Comparison of ENCODE assay signal across 8 mouse cellular contexts in genomic region chr4:129059922-129060321, GRCm38 (mm10). TPM values are rescaled to one million over a fixed set of nuclear protein-coding genes. Genes with fewer than 3 reads are reported as not detected.
DNase-seq lines count a peak whose midpoint lies in the region; ATAC-seq and TF ChIP-seq lines count a peak whose summit lies in the region.

No protein-coding gene starts in this region.

- H3K9me3 ChIP-seq in kidney, embryonic 14.5 days (ENCODE audit: control insufficient read depth, low read length), result no peaks in the 10 kb centered on the region
- H3K9me3 ChIP-seq in hindbrain, postnatal 0 days (ENCODE audit: low read length), result no peaks in the 10 kb centered on the region
- no peaks in the 10 kb centered on the region for H3K9me3 ChIP-seq in midbrain, embryonic 15.5 days

- peaks cover 9% of the 10 kb centered on the region for H3K4me1 ChIP-seq in kidney, embryonic 14.5 days (ENCODE audit: control insufficient read depth, insufficient read depth, low read length)
- peaks cover 2% of the 10 kb centered on the region for H3K4me1 ChIP-seq in bone marrow, adult 2 months (ENCODE audit: control insufficient read depth, insufficient read depth, low read length)
- H3K4me1 ChIP-seq in hindbrain, postnatal 0 days (ENCODE audit: insufficient read depth, low read length), result peaks cover 13% of the 10 kb centered on the region; the same call in 1 of the 2 replicates
- H3K4me1 ChIP-seq in midbrain, embryonic 15.5 days, result peaks cover 34% of the 10 kb centered on the region

- WGBS in kidney, embryonic 14.5 days, result 24% methylated on average over 4 of the region's 4 CpGs
- WGBS in bone marrow, adult 2 months, result 2% methylated on average over 4 of the region's 4 CpGs
- WGBS in hindbrain, postnatal 0 days, result 55% methylated on average over 4 of the region's 4 CpGs
- WGBS in midbrain, embryonic 15.5 days, result 55% methylated on average over 4 of the region's 4 CpGs

- no peak for TF ChIP-seq POLR2A in bone marrow, adult 2 months (IDR thresholded peaks at IDR 0.05; ENCODE audit: borderline replicate concordance, control insufficient read depth, low read depth, low read length)

- no peak overlapping the region for H3K4me3 ChIP-seq in kidney, embryonic 14.5 days (ENCODE audit: low read length)
- H3K4me3 ChIP-seq in bone marrow, adult 2 months (replicated peaks; ENCODE audit: control insufficient read depth, low read depth, low read length), result peak overlapping the region; percentile 53
- H3K4me3 ChIP-seq in hindbrain, postnatal 0 days (ENCODE audit: low read length), result peak overlapping the region; percentile 80
- peak overlapping the region; percentile 85 for H3K4me3 ChIP-seq in midbrain, embryonic 15.5 days

- H3K27me3 ChIP-seq in kidney, embryonic 14.5 days (ENCODE audit: control insufficient read depth, insufficient read depth, low read length), result no peaks in the 10 kb centered on the region
- H3K27me3 ChIP-seq in hindbrain, postnatal 0 days (ENCODE audit: insufficient read depth, low read length), result no peaks in the 10 kb centered on the region
- H3K27me3 ChIP-seq in midbrain, embryonic 15.5 days (replicated peaks), result no peaks in the 10 kb centered on the region

- no peak overlapping the region for H3K27ac ChIP-seq in kidney, embryonic 14.5 days (ENCODE audit: low read depth, low read length)
- H3K27ac ChIP-seq in bone marrow, adult 2 months (ENCODE audit: control insufficient read depth, insufficient read depth, low read depth, low read length, poor library complexity), result no peak overlapping the region
- H3K27ac ChIP-seq in hindbrain, postnatal 0 days, result no peak overlapping the region
- H3K27ac ChIP-seq in midbrain, embryonic 15.5 days, result no peak overlapping the region

- H3K9ac ChIP-seq in kidney, embryonic 14.5 days (ENCODE audit: low read depth, low read length), result peak overlapping the region; percentile 9; the same call in 1 of the 2 replicates
- H3K9ac ChIP-seq in hindbrain, postnatal 0 days (replicated peaks; ENCODE audit: low read length), result peak overlapping the region; percentile 93
- H3K9ac ChIP-seq in midbrain, embryonic 15.5 days, result peak overlapping the region; percentile 11; the same call in 1 of the 2 replicates

- no peak for ATAC-seq in kidney, embryonic 14.5 days (ENCODE audit: low FRiP score, low TSS enrichment)
- ATAC-seq in hindbrain, postnatal 0 days, result no peak
- no peak for ATAC-seq in midbrain, embryonic 15.5 days (replicated peaks)

- H3K4me2 ChIP-seq in kidney, embryonic 14.5 days (replicated peaks; ENCODE audit: low read depth, low read length), result peak overlapping the region; percentile 100; the same call in 1 of the 2 replicates
- H3K4me2 ChIP-seq in hindbrain, postnatal 0 days (ENCODE audit: low read depth, low read length), result peak overlapping the region; percentile 98
- H3K4me2 ChIP-seq in midbrain, embryonic 15.5 days, result peak overlapping the region; percentile 83

- H3K36me3 ChIP-seq in kidney, embryonic 14.5 days (ENCODE audit: control insufficient read depth, insufficient read depth, low read length), result no peaks in the 10 kb centered on the region
- no peaks in the 10 kb centered on the region for H3K36me3 ChIP-seq in hindbrain, postnatal 0 days (ENCODE audit: insufficient read depth, low read length)
- no peaks in the 10 kb centered on the region for H3K36me3 ChIP-seq in midbrain, embryonic 15.5 days (replicated peaks)

- intact Hi-C loops in left cerebral cortex, postnatal 25 days (cut with DNase I), result no loop called here

- TF ChIP-seq CTCF in bone marrow, adult 2 months (IDR thresholded peaks at IDR 0.05; ENCODE audit: control insufficient read depth, insufficient read depth, low read length), result no peak
- TF ChIP-seq CTCF in hindbrain, postnatal 0 days (IDR thresholded peaks at IDR 0.05; ENCODE audit: low read depth), result no peak

- no peak for DNase-seq in kidney, postnatal 10 days
- DNase-seq in hindbrain, postnatal 0 days (ENCODE audit: low spot score), result no peak
- DNase-seq in ovary, adult 18-20 months (ENCODE audit: low spot score), result no peak
- DNase-seq in left cerebral cortex, postnatal 25 days (ENCODE audit: low spot score in 2 of 2), result no peak
- DNase-seq in embryo, embryonic 10 days (ENCODE audit: low spot score), result no peak

RNA-seq across cellular contexts. Expression of gene Rnf19b, which starts 1.9 kb away (rescaled TPM):
- polyA plus RNA-seq in kidney, embryonic 14.5 days (2014; fragmentation: Nextera tagmentation; extraction: Ambion mirVana), result 6.0 and 7.6 TPM in 2 replicates
- 23.9 and 47.7 TPM in 2 replicates for polyA plus RNA-seq in bone marrow, adult 2 months (2011; ENCODE audit: insufficient read depth, insufficient read length, low replicate concordance, missing spikeins)
- 141 and 156 TPM in 2 replicates for total RNA-seq in hindbrain, postnatal 0 days (2014; rRNA removed)
- polyA plus RNA-seq in hindbrain, postnatal 0 days (2015; fragmentation: Nextera tagmentation; extraction: Ambion mirVana), result 29.9 and 31.8 TPM in 2 replicates
- polyA plus RNA-seq in midbrain, embryonic 15.5 days (2015; fragmentation: Nextera tagmentation; extraction: Ambion mirVana), result 34.6 and 35.4 TPM in 2 replicates
- 10 to 100 TPM; 58.7 TPM for total RNA-seq in left cerebral cortex, postnatal 25 days (2021)

RNA-seq across cellular contexts. Expression of gene Tmem54, which starts 45.4 kb away (rescaled TPM):
- 8.5 and 10.0 TPM in 2 replicates for polyA plus RNA-seq in kidney, embryonic 14.5 days (2014; fragmentation: Nextera tagmentation; extraction: Ambion mirVana)
- 1.8 TPM in 1 of 2 replicates, not detected in the other for polyA plus RNA-seq in bone marrow, adult 2 months (2011; ENCODE audit: insufficient read depth, insufficient read length, low replicate concordance, missing spikeins)
- total RNA-seq in hindbrain, postnatal 0 days (2014; rRNA removed), result not detected in 2 replicates
- polyA plus RNA-seq in hindbrain, postnatal 0 days (2015; fragmentation: Nextera tagmentation; extraction: Ambion mirVana), result 0.19 and 0.39 TPM in 2 replicates
- not detected in 2 replicates for polyA plus RNA-seq in midbrain, embryonic 15.5 days (2015; fragmentation: Nextera tagmentation; extraction: Ambion mirVana)
- total RNA-seq in left cerebral cortex, postnatal 25 days (2021), result not detected

Comparison
In these comparisons a context has a peak if more than half of its experiments do, and no peak if none do; other contexts are left out.
1. H3K9ac ChIP-seq: peak in every context shown above with its lines; median percentile 93 in hindbrain, postnatal 0 days; 11 in midbrain, embryonic 15.5 days; 9 in kidney, embryonic 14.5 days.